Mouse (Mus musculus): ENCODE data around the gene Kcnj6. TPM values are rescaled to one million over a fixed set of nuclear protein-coding genes. Genes with fewer than 3 reads are reported as not detected.

Kcnj6 gene
- polyA plus RNA-seq, 1 experiment from 2014 or later, result not detected

GRCm38 (mm10) chr16:94979499-94979898 is 18.0 kb downstream of the Kcnj6 start:
- WGBS, result 55% methylated on average over 9 of the region's 9 CpGs
- DNase-seq (ENCODE audit: low spot score), result no peak
- H3K4me1 ChIP-seq (ENCODE audit: insufficient read depth, low read depth, low read length), result no peaks in the 10 kb centered on the region
- H3K4me2 ChIP-seq (replicated peaks; ENCODE audit: low read depth, low read length), result no peak overlapping the region
- no peak overlapping the region for H3K4me3 ChIP-seq (ENCODE audit: low read depth, low read length)
- H3K27me3 ChIP-seq (replicated peaks; ENCODE audit: insufficient read depth, low read length), result no peaks in the 10 kb centered on the region
- no peaks in the 10 kb centered on the region for H3K9me3 ChIP-seq (ENCODE audit: low read length)
- no peak for ATAC-seq
- no peak overlapping the region for H3K27ac ChIP-seq (ENCODE audit: low read length)
- no peaks in the 10 kb centered on the region for H3K36me3 ChIP-seq (ENCODE audit: insufficient read depth, low read length)
- TF ChIP-seq EP300 (IDR thresholded peaks at IDR 0.05) (no peak), CTCF (IDR thresholded peaks at IDR 0.05) (no peak)
- no peak overlapping the region for H3K9ac ChIP-seq (replicated peaks; ENCODE audit: low read depth)

GRCm38 (mm10) chr16:94972080-94972855 is 25.2 kb downstream of the Kcnj6 start:
- peak; percentile 50 for DNase-seq (ENCODE audit: low spot score)
- H3K27ac ChIP-seq (ENCODE audit: low read length), result no peak overlapping the region
- H3K4me1 ChIP-seq (ENCODE audit: insufficient read depth, low read depth, low read length), result no peaks in the 10 kb centered on the region
- H3K4me2 ChIP-seq (replicated peaks; ENCODE audit: low read depth, low read length), result no peak overlapping the region
- no peaks in the 10 kb centered on the region for H3K36me3 ChIP-seq (ENCODE audit: insufficient read depth, low read length)
- TF ChIP-seq EP300 (IDR thresholded peaks at IDR 0.05), result no peak
- TF ChIP-seq CTCF (IDR thresholded peaks at IDR 0.05), result no peak
- WGBS, result 40% methylated on average over 14 of the region's 14 CpGs
- no peak for ATAC-seq
- no peak overlapping the region for H3K9ac ChIP-seq (replicated peaks; ENCODE audit: low read depth)
- H3K27me3 ChIP-seq (replicated peaks; ENCODE audit: insufficient read depth, low read length), result no peaks in the 10 kb centered on the region
- no peak overlapping the region for H3K4me3 ChIP-seq (ENCODE audit: low read depth, low read length)
- H3K9me3 ChIP-seq (ENCODE audit: low read length), result no peaks in the 10 kb centered on the region

GRCm38 (mm10) chr16:94968941-94969340 is 28.6 kb downstream of the Kcnj6 start:
- H3K4me2 ChIP-seq (replicated peaks; ENCODE audit: low read depth, low read length), result no peak overlapping the region
- ATAC-seq (no peak), DNase-seq (ENCODE audit: low spot score) (no peak)
- H3K27ac ChIP-seq (ENCODE audit: low read length), result no peak overlapping the region
- TF ChIP-seq CTCF (IDR thresholded peaks at IDR 0.05) (no peak), EP300 (IDR thresholded peaks at IDR 0.05) (no peak)
- H3K27me3 ChIP-seq (replicated peaks; ENCODE audit: insufficient read depth, low read length), result no peaks in the 10 kb centered on the region
- WGBS, result 65% methylated on average over 6 of the region's 6 CpGs
- H3K9me3 ChIP-seq (ENCODE audit: low read length), result no peaks in the 10 kb centered on the region
- H3K4me3 ChIP-seq (ENCODE audit: low read depth, low read length), result no peak overlapping the region
- H3K4me1 ChIP-seq (ENCODE audit: insufficient read depth, low read depth, low read length), result no peaks in the 10 kb centered on the region
- no peaks in the 10 kb centered on the region for H3K36me3 ChIP-seq (ENCODE audit: insufficient read depth, low read length)
- H3K9ac ChIP-seq (replicated peaks; ENCODE audit: low read depth), result no peak overlapping the region

- Histone ChIP-seq H3K36me3 (ENCODE audit: insufficient read depth, low read length) (no peaks in the 10 kb centered on the region), H3K4me3 (ENCODE audit: low read depth, low read length) (no peak overlapping the region), H3K27me3 (replicated peaks; ENCODE audit: insufficient read depth, low read length) (no peaks in the 10 kb centered on the region), H3K4me2 (replicated peaks; ENCODE audit: low read depth, low read length) (no peak overlapping the region), H3K9me3 (ENCODE audit: low read length) (no peaks in the 10 kb centered on the region), H3K4me1 (ENCODE audit: insufficient read depth, low read depth, low read length) (no peaks in the 10 kb centered on the region), H3K9ac (replicated peaks; ENCODE audit: low read depth) (no peak overlapping the region), H3K27ac (ENCODE audit: low read length) (no peak overlapping the region)
- WGBS, result 85% methylated on average over 2 of the region's 2 CpGs
- DNase-seq (ENCODE audit: low spot score), result no peak
- no peak for TF ChIP-seq CTCF (IDR thresholded peaks at IDR 0.05)
- no peak for TF ChIP-seq EP300 (IDR thresholded peaks at IDR 0.05)
- no peak for ATAC-seq
Observed at GRCm38 (mm10) chr16:94968472-94968871, 29.0 kb downstream of the Kcnj6 start.

- Histone ChIP-seq H3K27ac (ENCODE audit: low read length) (no peak overlapping the region), H3K36me3 (ENCODE audit: insufficient read depth, low read length) (no peaks in the 10 kb centered on the region), H3K27me3 (replicated peaks; ENCODE audit: insufficient read depth, low read length) (no peaks in the 10 kb centered on the region), H3K4me1 (ENCODE audit: insufficient read depth, low read depth, low read length) (no peaks in the 10 kb centered on the region), H3K4me3 (ENCODE audit: low read depth, low read length) (no peak overlapping the region), H3K9me3 (ENCODE audit: low read length) (no peaks in the 10 kb centered on the region), H3K9ac (replicated peaks; ENCODE audit: low read depth) (no peak overlapping the region), H3K4me2 (replicated peaks; ENCODE audit: low read depth, low read length) (no peak overlapping the region)
- 87% methylated on average over 9 of the region's 9 CpGs for WGBS
- DNase-seq (ENCODE audit: low spot score) (no peak), ATAC-seq (no peak)
- TF ChIP-seq EP300 (IDR thresholded peaks at IDR 0.05), result no peak
- TF ChIP-seq CTCF (IDR thresholded peaks at IDR 0.05), result no peak
Observed at GRCm38 (mm10) chr16:94957156-94957828, 40.2 kb downstream of the Kcnj6 start.

GRCm38 (mm10) chr16:94956410-94956809 is 41.1 kb downstream of the Kcnj6 start:
- Histone ChIP-seq H3K9me3 (ENCODE audit: low read length) (no peaks in the 10 kb centered on the region), H3K27me3 (replicated peaks; ENCODE audit: insufficient read depth, low read length) (no peaks in the 10 kb centered on the region), H3K4me3 (ENCODE audit: low read depth, low read length) (no peak overlapping the region), H3K4me2 (replicated peaks; ENCODE audit: low read depth, low read length) (no peak overlapping the region), H3K27ac (ENCODE audit: low read length) (no peak overlapping the region), H3K9ac (replicated peaks; ENCODE audit: low read depth) (no peak overlapping the region), H3K36me3 (ENCODE audit: insufficient read depth, low read length) (no peaks in the 10 kb centered on the region), H3K4me1 (ENCODE audit: insufficient read depth, low read depth, low read length) (no peaks in the 10 kb centered on the region)
- 79% methylated on average over 6 of the region's 6 CpGs for WGBS
- no peak for ATAC-seq
- DNase-seq (ENCODE audit: low spot score), result no peak
- TF ChIP-seq EP300 (IDR thresholded peaks at IDR 0.05) (no peak), CTCF (IDR thresholded peaks at IDR 0.05) (no peak)
